Mouse (Mus musculus): ENCODE data around the gene Myo1c. TPM values are rescaled to one million over a fixed set of nuclear protein-coding genes. Genes with fewer than 3 reads are reported as not detected.

The Myo1c gene
- polyA plus RNA-seq, 1 experiment from 2014 or later: 16.4 TPM

DNA sequence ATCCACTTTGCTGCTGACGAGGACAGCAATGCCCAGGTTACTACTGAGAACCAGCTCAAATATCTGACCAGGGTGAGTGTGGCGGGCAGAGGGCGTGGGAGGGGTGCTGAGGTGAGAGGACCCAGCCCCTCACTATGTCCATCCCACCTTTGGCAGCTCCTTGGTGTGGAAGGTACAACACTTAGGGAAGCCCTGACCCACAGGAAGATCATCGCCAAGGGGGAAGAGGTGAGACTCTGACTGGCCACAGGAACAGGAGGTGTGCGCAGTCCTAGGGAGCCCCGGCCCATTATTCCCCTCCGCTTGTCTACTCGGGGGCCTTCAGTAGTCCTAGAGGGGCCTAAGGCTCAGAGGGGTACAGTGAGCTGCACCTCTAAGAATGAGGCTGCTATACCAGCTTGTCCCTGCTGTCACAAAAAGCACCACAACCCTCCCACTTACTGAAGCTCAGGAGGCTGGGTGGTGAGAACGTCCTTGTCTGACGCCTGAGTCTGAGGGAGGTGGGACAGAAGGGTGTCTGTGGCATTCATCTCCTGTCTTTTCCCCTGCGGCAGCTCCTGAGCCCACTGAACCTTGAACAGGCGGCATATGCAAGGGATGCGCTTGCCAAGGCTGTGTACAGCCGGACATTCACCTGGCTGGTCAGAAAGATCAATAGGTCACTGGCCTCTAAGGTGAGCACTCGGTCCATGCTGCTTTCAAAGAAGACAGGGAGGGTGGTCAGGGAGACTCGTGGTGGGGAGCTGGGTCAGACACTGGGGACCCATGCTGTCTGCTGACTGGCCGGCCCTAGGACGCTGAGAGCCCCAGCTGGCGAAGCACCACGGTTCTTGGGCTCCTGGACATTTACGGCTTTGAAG lies 10.9 kb downstream of the Myo1c start:
- 92% methylated on average over 21 of the region's 21 CpGs for WGBS
- Histone ChIP-seq H3K27ac (replicated peaks) (no peak overlapping the region), H3K4me3 (no peak overlapping the region), H3K9me3 (replicated peaks) (no peaks in the 10 kb centered on the region), H3K36me3 (peaks cover 42% of the 10 kb centered on the region), H3K4me1 (peaks cover 10% of the 10 kb centered on the region), H3K27me3 (ENCODE audit: low read depth, poor library complexity, severe bottlenecking) (peaks cover 24% of the 10 kb centered on the region)
- DNase-seq (ENCODE audit: low spot score): no peak

DNA sequence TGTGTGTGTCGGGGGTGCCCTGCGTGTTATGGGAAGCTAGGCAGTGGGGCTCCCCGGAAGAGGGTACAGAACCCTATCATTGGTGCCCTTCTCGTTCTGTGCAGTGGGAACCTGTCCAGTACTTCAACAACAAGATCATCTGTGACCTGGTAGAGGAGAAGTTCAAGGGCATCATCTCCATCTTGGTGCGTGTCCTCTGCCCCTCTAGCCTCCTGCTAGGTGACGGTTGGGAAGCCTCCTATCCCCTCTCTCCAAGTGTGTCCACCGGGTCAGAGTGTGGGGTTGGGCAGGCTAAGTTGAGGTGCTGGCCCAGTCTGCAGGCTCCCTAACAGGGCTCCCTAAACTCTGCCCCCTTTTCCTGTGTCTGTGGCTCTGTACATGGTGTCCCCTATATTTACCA lies 11.8 kb downstream of the Myo1c start:
- Histone ChIP-seq H3K4me3 (no peak overlapping the region), H3K9me3 (replicated peaks) (no peaks in the 10 kb centered on the region), H3K27me3 (ENCODE audit: low read depth, poor library complexity, severe bottlenecking) (peaks cover 14% of the 10 kb centered on the region), H3K27ac (replicated peaks) (no peak overlapping the region), H3K36me3 (peaks cover 47% of the 10 kb centered on the region), H3K4me1 (peaks cover under 1% of the 10 kb centered on the region; the same call in 1 of the 2 replicates)
- 91% methylated on average over 7 of the region's 7 CpGs for WGBS
- DNase-seq (ENCODE audit: low spot score): no peak

DNA sequence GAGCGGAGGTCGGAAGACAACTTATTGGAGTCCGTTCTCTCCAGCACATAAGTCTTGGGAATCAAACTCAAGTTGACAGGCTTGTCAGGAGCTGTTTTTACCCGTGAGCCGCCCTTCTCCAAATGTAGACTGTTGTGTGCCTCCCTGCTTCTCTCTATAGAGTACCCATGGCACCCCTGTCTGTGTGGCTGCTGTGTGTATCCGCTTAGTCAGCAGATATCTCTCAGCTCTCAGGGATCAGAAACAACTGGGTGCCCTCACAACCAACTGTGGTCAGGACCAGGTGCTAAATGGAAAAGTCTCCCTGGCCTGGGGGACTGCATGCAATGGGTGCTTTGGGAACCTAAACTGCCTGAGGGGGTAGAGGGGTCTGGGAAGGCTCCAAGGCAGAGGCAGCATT lies 16.0 kb downstream of the Myo1c start:
- WGBS: 95% methylated on average over 6 of the region's 6 CpGs

DNA sequence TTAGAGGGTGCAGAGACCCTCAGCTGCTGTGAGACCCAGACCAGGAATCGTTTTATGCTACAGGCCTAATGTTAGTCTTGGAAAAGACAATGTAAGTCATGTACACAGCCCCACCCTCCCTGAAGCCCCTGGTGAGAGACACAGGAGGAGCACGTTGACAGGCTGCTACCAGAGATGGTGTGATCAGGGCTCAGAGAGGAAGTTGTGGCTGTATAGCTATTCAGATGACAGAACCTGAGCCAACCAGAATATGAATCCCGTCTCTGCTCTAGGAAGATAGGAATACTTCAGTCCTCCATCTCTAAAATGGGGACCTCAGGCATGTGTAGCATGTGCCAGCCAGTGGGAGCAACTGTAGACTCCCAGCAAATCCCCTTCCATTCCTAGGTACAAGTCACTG lies 18.3 kb downstream of the Myo1c start:
- 95% methylated on average over 3 of the region's 3 CpGs for WGBS
- no peak overlapping the region for H3K27ac ChIP-seq (replicated peaks)
- H3K4me1 ChIP-seq: no peaks in the 10 kb centered on the region
- H3K36me3 ChIP-seq: peaks cover 62% of the 10 kb centered on the region
- no peaks in the 10 kb centered on the region for H3K27me3 ChIP-seq (ENCODE audit: low read depth, poor library complexity, severe bottlenecking)
- no peaks in the 10 kb centered on the region for H3K9me3 ChIP-seq (replicated peaks)
- no peak for DNase-seq (ENCODE audit: low spot score)
- H3K4me3 ChIP-seq: no peak overlapping the region

More for the DNA sequence above, 16.0 kb downstream of the Myo1c start:
- peaks cover 57% of the 10 kb centered on the region for H3K36me3 ChIP-seq
- H3K4me1 ChIP-seq: no peaks in the 10 kb centered on the region
- H3K9me3 ChIP-seq (replicated peaks): no peaks in the 10 kb centered on the region
- H3K27ac ChIP-seq (replicated peaks): no peak overlapping the region; the same call in 1 of the 2 replicates
- no peak for DNase-seq (ENCODE audit: low spot score)
- H3K27me3 ChIP-seq (ENCODE audit: low read depth, poor library complexity, severe bottlenecking): no peaks in the 10 kb centered on the region
- no peak overlapping the region for H3K4me3 ChIP-seq

DNA sequence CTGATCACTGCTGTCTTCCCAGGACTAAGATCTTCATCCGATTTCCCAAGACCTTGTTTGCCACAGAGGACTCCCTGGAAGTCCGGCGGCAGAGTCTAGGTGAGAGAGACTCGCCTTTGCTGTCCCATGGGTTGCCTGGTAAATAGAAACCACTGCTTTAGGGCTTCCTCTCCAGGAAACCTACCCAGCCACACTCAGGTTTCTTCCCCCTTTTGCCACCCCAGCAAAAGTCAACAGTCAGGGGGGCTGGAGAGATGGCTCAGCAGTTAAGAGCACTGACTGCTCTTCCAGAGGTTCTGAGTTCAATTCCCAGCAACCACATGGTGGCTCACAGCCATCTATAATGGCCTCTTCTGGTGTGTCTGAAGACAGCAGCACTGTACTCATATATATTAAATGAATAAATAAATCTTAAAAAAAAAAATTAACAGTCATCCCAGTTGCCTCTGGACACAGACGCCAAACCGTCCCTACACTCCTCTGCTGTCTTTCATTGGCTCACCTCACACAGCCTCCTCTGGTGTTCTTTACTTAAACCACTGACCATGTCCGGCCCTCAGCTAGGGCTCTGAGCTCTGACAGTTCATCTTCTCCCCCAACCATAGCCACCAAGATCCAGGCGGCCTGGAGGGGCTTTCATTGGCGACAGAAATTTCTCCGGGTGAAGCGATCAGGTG lies 19.0 kb downstream of the Myo1c start:
- no peak for DNase-seq (ENCODE audit: low spot score)
- Histone ChIP-seq H3K9me3 (replicated peaks) (no peaks in the 10 kb centered on the region), H3K27ac (replicated peaks) (no peak overlapping the region), H3K36me3 (peaks cover 63% of the 10 kb centered on the region), H3K4me1 (no peaks in the 10 kb centered on the region), H3K27me3 (ENCODE audit: low read depth, poor library complexity, severe bottlenecking) (no peaks in the 10 kb centered on the region), H3K4me3 (no peak overlapping the region)
- 92% methylated on average over 11 of the region's 11 CpGs for WGBS

DNA sequence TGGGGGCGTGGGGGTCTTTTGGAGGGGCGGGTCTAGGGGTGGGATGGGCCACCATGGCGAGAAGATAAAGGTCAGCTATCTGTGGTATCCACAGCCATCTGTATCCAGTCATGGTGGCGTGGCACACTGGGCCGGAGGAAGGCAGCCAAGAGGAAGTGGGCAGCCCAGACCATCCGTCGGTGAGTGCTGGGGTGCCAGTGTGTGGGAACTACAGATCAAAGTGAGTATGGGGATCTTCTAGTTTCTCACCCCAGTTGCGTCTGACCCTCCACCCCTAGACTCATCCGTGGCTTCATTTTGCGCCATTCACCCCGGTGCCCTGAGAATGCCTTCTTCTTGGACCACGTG lies 19.5 kb downstream of the Myo1c start:
- H3K4me1 ChIP-seq: no peaks in the 10 kb centered on the region
- 93% methylated on average over 12 of the region's 12 CpGs for WGBS
- H3K9me3 ChIP-seq (replicated peaks): no peaks in the 10 kb centered on the region
- peaks cover 63% of the 10 kb centered on the region for H3K36me3 ChIP-seq
- DNase-seq (ENCODE audit: low spot score): no peak
- no peak overlapping the region for H3K4me3 ChIP-seq
- no peaks in the 10 kb centered on the region for H3K27me3 ChIP-seq (ENCODE audit: low read depth, poor library complexity, severe bottlenecking)
- no peak overlapping the region for H3K27ac ChIP-seq (replicated peaks)

DNA sequence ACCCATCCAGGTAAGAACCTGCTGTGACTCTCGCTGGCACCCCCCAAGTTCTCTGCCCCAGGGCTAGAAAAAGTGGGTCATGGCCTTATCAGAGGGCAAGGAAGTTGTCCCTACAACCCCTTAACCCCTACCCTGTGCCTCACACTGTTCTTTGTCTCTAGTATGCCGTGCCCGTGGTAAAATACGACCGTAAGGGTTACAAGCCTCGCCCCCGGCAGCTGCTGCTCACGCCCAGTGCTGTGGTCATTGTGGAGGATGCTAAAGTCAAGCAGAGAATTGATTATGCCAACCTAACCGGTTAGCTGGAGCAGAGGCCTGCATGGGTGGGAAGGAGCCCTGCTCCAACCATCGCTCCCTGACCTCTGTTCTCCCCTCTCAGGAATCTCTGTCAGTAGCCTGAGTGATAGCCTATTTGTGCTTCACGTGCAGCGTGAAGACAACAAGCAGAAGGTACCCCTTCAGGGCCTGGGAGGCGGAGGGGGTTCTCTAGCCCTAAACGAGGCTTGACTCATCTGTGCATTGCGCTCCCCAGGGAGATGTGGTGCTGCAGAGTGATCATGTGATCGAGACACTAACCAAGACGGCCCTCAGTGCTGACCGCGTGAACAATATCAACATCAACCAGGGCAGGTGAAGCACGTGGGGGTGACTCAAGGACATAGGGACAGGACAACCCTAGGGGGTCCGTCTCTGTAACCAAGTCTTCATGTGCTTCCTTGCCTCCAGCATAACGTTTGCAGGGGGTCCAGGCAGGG lies 21.3 kb downstream of the Myo1c start:
- WGBS: 92% methylated on average over 22 of the region's 22 CpGs
- Histone ChIP-seq H3K4me1 (no peaks in the 10 kb centered on the region), H3K27me3 (ENCODE audit: low read depth, poor library complexity, severe bottlenecking) (no peaks in the 10 kb centered on the region), H3K36me3 (peaks cover 47% of the 10 kb centered on the region), H3K4me3 (no peak overlapping the region), H3K9me3 (replicated peaks) (no peaks in the 10 kb centered on the region), H3K27ac (replicated peaks) (no peak overlapping the region)
- no peak for DNase-seq (ENCODE audit: low spot score)

DNA sequence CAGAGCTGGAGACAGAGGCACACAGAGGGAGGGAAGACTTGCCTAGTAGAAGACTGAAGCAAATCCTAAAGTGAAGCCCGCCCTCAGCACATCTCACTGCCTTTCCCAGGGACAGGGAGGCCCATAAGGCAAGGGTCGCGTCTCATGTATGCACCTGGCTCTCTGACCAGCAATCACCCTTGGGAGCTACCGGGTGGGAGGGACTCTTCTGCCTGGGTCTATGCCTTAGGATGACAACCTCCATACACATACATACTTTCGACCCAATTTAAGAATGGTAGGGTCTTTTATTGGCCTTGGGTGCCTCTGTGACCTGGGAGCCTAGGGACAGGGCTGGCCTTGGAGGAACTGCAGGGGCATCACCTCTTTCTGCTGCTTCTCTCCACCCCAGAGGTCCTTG lies 23.1 kb downstream of the Myo1c start:
- no peaks in the 10 kb centered on the region for H3K27me3 ChIP-seq (ENCODE audit: low read depth, poor library complexity, severe bottlenecking)
- H3K27ac ChIP-seq (replicated peaks): no peak overlapping the region
- no peak overlapping the region for H3K4me3 ChIP-seq
- H3K9me3 ChIP-seq (replicated peaks): no peaks in the 10 kb centered on the region
- no peak for DNase-seq (ENCODE audit: low spot score)
- 91% methylated on average over 5 of the region's 5 CpGs for WGBS
- H3K36me3 ChIP-seq: peaks cover 44% of the 10 kb centered on the region
- H3K4me1 ChIP-seq: peaks cover under 1% of the 10 kb centered on the region

DNA sequence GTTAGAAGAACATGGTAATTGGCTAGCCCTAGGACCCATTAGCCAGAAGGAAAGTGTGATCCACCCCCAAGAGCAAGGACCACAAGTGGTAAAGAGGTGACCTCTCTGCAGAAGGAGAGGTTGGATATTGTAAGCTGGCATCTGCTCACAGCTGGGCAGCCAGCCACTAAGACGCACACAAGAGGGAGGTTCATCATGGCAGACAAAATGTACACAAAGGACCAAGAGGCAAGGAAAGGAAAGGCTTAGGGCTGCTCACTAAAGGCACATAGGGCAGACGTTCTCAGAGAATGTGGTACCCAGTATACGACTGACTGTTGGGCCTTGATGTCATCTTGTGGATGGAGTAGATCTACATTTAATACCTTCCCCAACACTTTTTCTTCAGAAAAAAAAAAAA lies 24.6 kb downstream of the Myo1c start:
- Histone ChIP-seq H3K27me3 (ENCODE audit: low read depth, poor library complexity, severe bottlenecking) (no peaks in the 10 kb centered on the region), H3K9me3 (replicated peaks) (no peaks in the 10 kb centered on the region), H3K4me3 (no peak overlapping the region), H3K4me1 (peaks cover 5% of the 10 kb centered on the region), H3K27ac (replicated peaks) (no peak overlapping the region), H3K36me3 (peaks cover 31% of the 10 kb centered on the region)
- 82% methylated on average over 3 of the region's 3 CpGs for WGBS
- no peak for DNase-seq (ENCODE audit: low spot score)

DNA sequence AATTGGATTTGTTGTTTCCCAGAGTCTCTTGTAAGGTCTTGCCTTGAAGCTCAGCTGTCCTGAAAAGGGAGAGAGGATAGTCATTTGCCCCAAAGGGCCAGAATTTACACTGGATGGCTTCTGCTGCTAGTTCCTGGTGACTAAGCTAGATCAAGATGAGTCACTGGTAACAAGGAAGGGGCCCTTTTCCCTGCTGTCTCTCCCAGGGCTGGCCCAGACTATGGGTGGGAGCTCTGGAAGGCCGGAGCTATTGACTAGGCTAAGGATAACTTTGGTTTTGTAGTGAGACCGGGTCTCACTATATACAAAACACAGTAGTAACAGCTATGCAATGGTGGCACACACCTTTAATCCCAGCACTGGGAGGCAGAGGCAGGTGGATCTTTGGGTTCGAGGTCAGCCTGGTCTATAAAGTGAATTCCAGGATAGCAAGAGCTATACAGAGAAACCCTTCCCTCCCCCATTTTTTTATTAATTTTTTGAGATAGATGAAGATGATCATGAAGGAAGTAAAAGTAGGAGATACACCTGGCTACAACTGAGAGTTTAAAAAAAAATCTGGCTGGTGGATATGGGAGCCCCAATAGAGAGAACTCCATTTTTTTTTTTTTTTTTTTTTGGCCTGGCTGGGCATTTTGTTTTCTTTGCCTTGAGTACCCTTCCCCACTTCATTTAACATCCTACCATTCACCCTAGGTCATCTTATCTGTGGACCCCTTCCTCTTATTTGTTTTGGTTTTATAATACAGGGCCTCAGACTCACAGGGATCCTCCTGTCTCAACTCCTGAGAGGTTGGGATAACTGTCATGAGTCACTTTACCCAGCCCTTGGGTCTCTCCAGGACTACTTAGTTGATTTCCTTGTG lies 27.8 kb downstream of the Myo1c start:
- peak overlapping the region; percentile 96 for H3K4me3 ChIP-seq
- no peak overlapping the region for H3K27ac ChIP-seq (replicated peaks)
- no peaks in the 10 kb centered on the region for H3K9me3 ChIP-seq (replicated peaks)
- no peak for DNase-seq (ENCODE audit: low spot score)
- H3K36me3 ChIP-seq: peaks cover 20% of the 10 kb centered on the region
- 91% methylated on average over 3 of the region's 3 CpGs for WGBS
- peaks cover 22% of the 10 kb centered on the region for H3K4me1 ChIP-seq
- no peaks in the 10 kb centered on the region for H3K27me3 ChIP-seq (ENCODE audit: low read depth, poor library complexity, severe bottlenecking)

DNA sequence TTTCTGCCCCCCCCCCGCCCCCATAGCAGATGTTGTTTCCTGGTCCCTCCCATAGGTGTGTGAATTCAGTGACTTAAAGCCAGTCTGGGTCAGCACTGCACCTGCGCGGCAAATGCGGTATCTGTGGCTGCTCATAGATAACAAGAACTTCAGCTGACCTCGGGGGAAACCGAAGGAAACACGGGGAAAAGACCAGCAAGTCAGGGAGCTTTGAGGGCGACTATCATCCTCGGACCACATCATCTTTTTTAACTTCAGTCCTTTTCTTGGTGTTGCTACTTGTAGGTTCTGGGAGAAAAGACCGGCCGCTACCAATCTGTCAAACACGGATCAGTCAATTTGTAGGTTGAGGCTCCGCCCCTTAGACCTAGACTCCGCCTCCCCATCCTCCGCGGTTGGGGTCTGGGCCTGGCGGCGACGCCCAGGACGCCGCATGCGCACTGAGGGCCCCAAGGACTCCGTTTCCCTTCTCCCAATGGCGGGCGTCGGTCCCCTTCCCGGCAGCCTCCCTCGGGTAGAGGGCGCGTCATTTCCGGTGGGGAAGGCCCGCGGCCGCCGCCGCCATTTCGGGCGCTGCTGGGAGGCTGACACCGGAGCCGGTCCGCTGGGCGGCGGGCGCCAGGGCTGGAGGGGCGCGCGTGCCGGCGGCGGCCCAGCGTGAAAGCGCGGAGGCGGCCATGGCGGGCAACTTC lies 28.6 kb downstream of the Myo1c start, which contains the start of gene Crk:
Gene Crk (plus strand): TSS at position 513 of the 692 bp plus-strand sequence.
- Histone ChIP-seq H3K4me3 (peak within 1 kb of the TSS; percentile 96), H3K27ac (replicated peaks) (peak within 1 kb of the TSS; percentile 96), H3K36me3 (peaks cover 22% of the 10 kb centered on the region), H3K9me3 (replicated peaks) (no peaks in the 10 kb centered on the region), H3K27me3 (ENCODE audit: low read depth, poor library complexity, severe bottlenecking) (no peaks in the 10 kb centered on the region), H3K4me1 (peaks cover 22% of the 10 kb centered on the region)
- peak; percentile 99 for DNase-seq (ENCODE audit: low spot score)
- under 1% methylated on average over 55 of the region's 55 CpGs for WGBS
